Mouse (Mus musculus) neural tube, embryonic 15.5 days (tissue): ENCODE results near the gene Cd300lf. TPM values are rescaled to one million over a fixed set of nuclear protein-coding genes. Genes with fewer than 3 reads are reported as not detected.

Source experiments
- ATAC-seq: fragments of 200-750 bp; cut with Nextera tagmentation; 2 replicates; pipeline ENCODE4 v1.8.0; 2017; ENCODE audit warnings: mild to moderate bottlenecking, moderate TSS enrichment, moderate library complexity; ENCODE audit not compliant: low FRiP score
- H3K27ac ChIP-seq: fragments of 300-500 bp; sonication (generic); replicated peaks from 2 replicates; pipeline ENCODE4 v1.5.1; 2015; ENCODE audit warnings: mild to moderate bottlenecking, inconsistent platforms
- H3K27me3 ChIP-seq: fragments of 300-500 bp; sonication (generic); replicated peaks from 2 replicates; pipeline ENCODE4 v1.6.1; 2015; ENCODE audit warnings: inconsistent platforms
- H3K36me3 ChIP-seq: fragments of 300-500 bp; sonication (generic); 2 replicates; pipeline ENCODE4 v1.6.1; 2015; ENCODE audit warnings: inconsistent platforms
- H3K4me1 ChIP-seq: fragments of 300-500 bp; sonication (generic); 2 replicates; pipeline ENCODE4 v1.6.1; 2015; ENCODE audit warnings: inconsistent platforms
- H3K4me2 ChIP-seq: fragments of 300-500 bp; sonication (generic); 2 replicates; pipeline ENCODE4 v1.6.1; 2015; ENCODE audit warnings: inconsistent platforms, mild to moderate bottlenecking, moderate library complexity
- H3K4me3 ChIP-seq: fragments of 300-500 bp; sonication (generic); replicated peaks from 2 replicates; pipeline ENCODE4 v1.5.1; 2015; ENCODE audit warnings: mild to moderate bottlenecking, inconsistent platforms
- H3K9ac ChIP-seq: fragments of 300-500 bp; sonication (generic); replicated peaks from 2 replicates; pipeline ENCODE4 v1.6.1; 2015; ENCODE audit warnings: mild to moderate bottlenecking, inconsistent platforms
- H3K9me3 ChIP-seq: fragments of 300-500 bp; sonication (generic); replicated peaks from 2 replicates; pipeline ENCODE4 v1.6.1; 2016; ENCODE audit warnings: inconsistent platforms
- WGBS: fragments of 180-500 bp; shearing (Covaris S2); methylation state at CpG from one replicate; pipeline ENCODE4 v1.1.7; 2015; ENCODE audit warnings: mixed read lengths; 5-methylcytosine and 5-hydroxymethylcytosine counted together
- polyA plus RNA-seq: library from polyadenylated mRNA; unstranded; fragments of >200 nt; fragmentation: Nextera tagmentation; extraction: Ambion mirVana; gene quantifications from 2 replicates; pipeline ENCODE4 v1.2.1, GENCODE M21; 2015

Cd300lf gene
- polyA plus RNA-seq, 1 experiment from 2014 or later = 0.27 TPM

DNA sequence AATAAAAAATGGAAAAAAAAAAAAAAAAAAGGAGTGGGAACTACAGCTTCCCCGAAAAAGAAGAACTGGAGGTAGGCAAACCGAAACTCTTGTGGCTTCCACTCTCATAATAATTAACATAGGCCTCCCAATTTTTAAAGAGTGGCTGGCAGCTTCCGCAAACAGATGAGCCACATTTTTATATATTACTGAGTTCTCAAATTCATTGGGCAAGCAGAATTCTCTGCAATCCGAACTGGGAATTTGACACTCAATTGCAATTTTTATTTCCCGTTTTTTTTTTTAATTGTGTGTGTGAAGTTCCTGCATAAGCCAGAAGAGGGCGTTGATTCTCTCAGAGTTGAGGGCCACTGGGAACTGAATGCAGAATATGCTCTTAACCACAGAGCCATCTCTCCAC is 67.0 kb downstream of the Cd300lf start:
- peaks cover 19% of the 10 kb centered on the region for H3K27me3 ChIP-seq
- no peaks in the 10 kb centered on the region for H3K9me3 ChIP-seq
- no peak overlapping the region for H3K9ac ChIP-seq
- no peaks in the 10 kb centered on the region for H3K36me3 ChIP-seq
- no peak overlapping the region for H3K4me3 ChIP-seq
- ATAC-seq = no peak
- WGBS = 73% methylated on average over 6 of the region's 6 CpGs
- H3K27ac ChIP-seq = no peak overlapping the region
- H3K4me1 ChIP-seq = peaks cover 12% of the 10 kb centered on the region
- no peak overlapping the region for H3K4me2 ChIP-seq

Other genes starting within 250 kb of the Cd300lf start
- 0.59 and 1.3 TPM in 2 replicates for gene Cd300a, start 244.0 kb downstream of the Cd300lf start, polyA plus RNA-seq
- 0.05 and 0.28 TPM in 2 replicates for gene Cd300lb, start 199.6 kb downstream of the Cd300lf start, polyA plus RNA-seq
- gene Cd300c, start 164.8 kb downstream of the Cd300lf start, polyA plus RNA-seq = not detected in 2 replicates
- gene Cd300ld, start 144.1 kb downstream of the Cd300lf start, polyA plus RNA-seq = 0.19 TPM in 1 of 2 replicates, not detected in the other
- 2.0 and 2.2 TPM in 2 replicates for gene Cd300c2, start 132.1 kb downstream of the Cd300lf start, polyA plus RNA-seq
- gene Cd300ld2, start 117.8 kb downstream of the Cd300lf start, polyA plus RNA-seq = not detected in 2 replicates
- gene Cd300ld4, start 107.0 kb downstream of the Cd300lf start, polyA plus RNA-seq = not detected in 2 replicates
- not detected in 2 replicates for gene Cd300ld5, start 96.2 kb downstream of the Cd300lf start, polyA plus RNA-seq
- gene Cd300ld3, start 85.6 kb downstream of the Cd300lf start, polyA plus RNA-seq = not detected in 2 replicates
- gene Cd300e, start 71.8 kb downstream of the Cd300lf start, polyA plus RNA-seq = 0.06 TPM in 1 of 2 replicates, not detected in the other
- gene Rab37, start 42.6 kb downstream of the Cd300lf start, polyA plus RNA-seq = 0.93 and 4.3 TPM in 2 replicates
- gene Slc9a3r1, start 29.3 kb upstream of the Cd300lf start, polyA plus RNA-seq = 45.5 and 80.6 TPM in 2 replicates
- 11.7 TPM in 2 replicates for gene Tmem104, start 53.5 kb upstream of the Cd300lf start, polyA plus RNA-seq
- 22.0 and 22.8 TPM in 2 replicates for gene Nat9, start 53.9 kb upstream of the Cd300lf start, polyA plus RNA-seq
- 0.34 and 0.44 TPM in 2 replicates for gene Grin2c, start 133.3 kb upstream of the Cd300lf start, polyA plus RNA-seq
- gene Fdxr, start 143.1 kb upstream of the Cd300lf start, polyA plus RNA-seq = 18.6 and 21.5 TPM in 2 replicates
- gene Fads6, start 163.7 kb upstream of the Cd300lf start, polyA plus RNA-seq = 2.0 and 2.1 TPM in 2 replicates
- gene Otop2, start 173.2 kb upstream of the Cd300lf start, polyA plus RNA-seq = 0.15 and 0.26 TPM in 2 replicates
- 0.09 and 0.14 TPM in 2 replicates for gene Ush1g, start 188.0 kb upstream of the Cd300lf start, polyA plus RNA-seq
- gene Otop3, start 200.7 kb upstream of the Cd300lf start, polyA plus RNA-seq = 2.5 and 2.6 TPM in 2 replicates
- 49.5 and 55.6 TPM in 2 replicates for gene Hid1, start 233.8 kb upstream of the Cd300lf start, polyA plus RNA-seq
- 21.5 and 23.9 TPM in 2 replicates for gene Cdr2l, start 247.9 kb upstream of the Cd300lf start, polyA plus RNA-seq